Mouse (Mus musculus) brain, embryonic 14.5 days (tissue): ENCODE measurements around the gene Wbp2.

ENCODE experiments used
- CTCF ChIP-seq: fragments of 200-500 bp; IDR thresholded peaks from 2 replicates; pipeline ENCODE4 v1.5.1; 2012; ENCODE audit warnings: inconsistent platforms, mild to moderate bottlenecking, moderate library complexity, borderline replicate concordance; ENCODE audit not compliant: insufficient read depth, insufficient read length; ENCODE audit errors: extremely low read depth
- POLR2A ChIP-seq: fragments of 200-500 bp; IDR thresholded peaks from 2 replicates; pipeline ENCODE4 v1.6.1; 2012; ENCODE audit warnings: mild to moderate bottlenecking, inconsistent platforms, borderline replicate concordance; ENCODE audit not compliant: poor library complexity, insufficient read depth, insufficient read length, severe bottlenecking; ENCODE audit errors: extremely low read depth

GRCm38 (mm10) chr11:116127986-116128385, 41.2 kb upstream of the Wbp2 start:
- TF ChIP-seq CTCF (no peak), POLR2A (no peak)
